Mouse (Mus musculus) layer of hippocampus, postnatal 10 days (tissue): ENCODE measurements at regions not wholly inside any gene's neighbourhood (a gene's known extent, or its start where the extent isn't known, plus 50 kb on each side); places are given as distances from the start of the nearest gene placed in this dataset.

Experiments
- DNase-seq, 2 experiments: peaks; one replicate each; pipeline ENCODE4 v3.0.0; 2021; ENCODE audit warnings: low spot score in 2 of 2

DNA sequence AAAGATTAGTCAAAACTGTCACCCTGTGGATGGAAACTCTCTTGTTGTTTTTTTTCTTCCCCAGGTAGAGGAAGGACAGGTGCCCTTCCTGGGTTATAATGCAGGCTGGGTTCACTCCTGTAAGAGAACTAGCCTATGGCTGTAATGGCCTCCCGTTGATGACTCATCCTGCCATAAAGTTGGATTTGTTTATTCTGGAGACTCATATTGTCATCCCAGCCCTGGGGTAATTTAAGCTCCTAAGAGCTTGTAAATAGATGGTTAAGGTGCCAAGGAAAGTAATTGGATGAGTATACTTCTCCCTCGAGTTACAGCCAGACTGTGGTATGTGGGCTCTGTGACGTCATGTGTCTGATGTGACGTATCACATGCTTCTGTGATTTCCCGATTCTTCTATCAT is 106.4 kb upstream of the 1700056E22Rik start:
- DNase-seq: no peak

DNA sequence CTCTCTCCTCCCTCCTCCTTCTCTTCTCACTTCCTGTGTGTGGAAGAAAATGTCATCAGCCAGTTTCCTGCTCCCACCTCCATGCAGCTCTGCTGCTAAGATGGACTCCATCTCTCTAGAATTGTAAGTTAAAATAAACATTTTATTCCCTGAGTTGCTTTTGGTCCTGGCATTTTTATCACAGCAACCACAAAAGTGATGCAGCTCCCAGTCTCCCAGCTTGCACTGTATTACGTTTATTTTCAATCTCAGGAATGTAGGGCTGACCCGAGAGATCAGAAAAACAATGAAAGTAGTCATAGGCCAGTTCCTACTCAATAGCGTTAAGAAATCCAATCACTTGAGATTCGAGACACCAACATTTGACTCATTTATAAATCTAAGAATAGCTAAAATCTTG is 106.0 kb upstream of the 1700056E22Rik start:
- DNase-seq: no peak

DNA sequence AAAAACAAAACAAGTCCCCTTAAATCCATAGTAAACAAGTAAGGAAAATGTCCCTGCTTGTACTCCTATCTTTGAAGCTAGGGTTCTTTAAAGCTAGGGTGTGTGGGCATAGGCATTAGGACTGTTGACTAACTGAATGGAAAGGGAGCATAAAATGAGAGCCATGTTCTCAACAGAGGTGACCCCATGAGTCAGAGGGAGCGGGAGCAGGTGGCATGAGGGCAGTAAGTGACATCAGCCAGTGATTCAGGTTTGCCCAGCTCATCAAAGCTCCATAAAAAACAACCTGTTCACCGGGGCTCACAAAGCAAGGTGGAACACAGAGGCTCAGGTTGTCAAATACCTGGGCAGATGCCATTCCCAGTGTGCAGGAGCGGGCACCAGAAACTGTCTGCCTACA is 104.6 kb upstream of the 1700056E22Rik start:
- DNase-seq: no peak

DNA sequence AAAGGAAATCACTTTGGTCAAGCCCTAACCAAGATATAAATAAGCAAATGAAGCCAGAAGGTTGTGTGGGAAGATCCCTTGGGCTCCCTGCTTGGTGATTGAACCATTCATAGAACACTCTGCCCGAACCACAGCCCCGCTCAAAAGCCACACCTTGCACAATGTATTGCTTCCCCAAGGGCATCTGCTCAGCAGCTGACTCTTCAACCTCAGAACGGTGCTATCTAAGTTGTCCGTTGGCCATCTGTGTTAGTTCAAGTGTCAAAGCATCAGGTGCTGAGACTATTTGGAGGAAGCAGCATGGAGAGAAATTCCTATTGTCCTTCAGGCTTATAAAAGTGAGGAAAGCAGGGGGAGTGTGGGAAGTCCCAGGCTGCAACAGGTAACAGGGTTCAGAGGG is 96.8 kb upstream of the 1700056E22Rik start:
- no peak for DNase-seq

DNA sequence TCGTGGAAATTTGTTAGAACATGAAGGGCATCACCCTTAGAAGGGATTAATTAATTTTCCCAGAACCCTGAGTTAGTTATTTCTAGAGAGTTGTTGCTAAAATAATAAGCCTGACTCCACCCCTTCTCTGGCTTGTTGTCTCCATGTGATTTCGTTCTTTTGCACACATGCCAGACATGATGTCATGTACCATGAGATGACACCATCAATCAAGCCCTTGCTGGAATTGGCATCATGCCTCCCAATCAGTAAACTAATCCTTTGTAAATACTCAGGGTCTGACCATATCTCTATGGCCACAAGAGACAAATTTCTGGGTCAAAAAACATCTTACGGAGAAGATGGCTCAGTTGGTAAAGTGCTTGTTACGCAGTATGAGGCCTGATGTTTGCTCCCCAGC is 93.2 kb upstream of the 1700056E22Rik start:
- no peak for DNase-seq

DNA sequence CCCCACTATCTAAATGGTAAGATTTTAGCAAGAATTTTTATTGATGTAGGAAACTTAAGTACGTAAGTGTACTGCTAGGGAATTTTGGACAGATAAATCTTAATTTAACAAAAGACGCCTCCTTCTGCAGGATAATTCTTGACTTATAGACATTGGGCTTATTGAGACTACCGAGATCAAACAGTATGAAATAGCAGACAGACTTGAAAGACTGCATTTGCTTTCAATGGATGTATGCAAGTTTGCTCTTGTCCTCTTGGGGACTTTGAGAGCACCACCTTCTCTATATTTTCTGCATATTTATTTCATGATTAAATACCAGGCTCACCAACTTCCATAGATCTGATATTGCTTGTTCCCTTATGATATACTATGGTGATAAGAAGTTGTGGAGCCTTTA is 92.8 kb upstream of the 1700056E22Rik start:
- DNase-seq: no peak
